Mouse (Mus musculus): Measurements from ENCODE around the gene a.

DNA sequence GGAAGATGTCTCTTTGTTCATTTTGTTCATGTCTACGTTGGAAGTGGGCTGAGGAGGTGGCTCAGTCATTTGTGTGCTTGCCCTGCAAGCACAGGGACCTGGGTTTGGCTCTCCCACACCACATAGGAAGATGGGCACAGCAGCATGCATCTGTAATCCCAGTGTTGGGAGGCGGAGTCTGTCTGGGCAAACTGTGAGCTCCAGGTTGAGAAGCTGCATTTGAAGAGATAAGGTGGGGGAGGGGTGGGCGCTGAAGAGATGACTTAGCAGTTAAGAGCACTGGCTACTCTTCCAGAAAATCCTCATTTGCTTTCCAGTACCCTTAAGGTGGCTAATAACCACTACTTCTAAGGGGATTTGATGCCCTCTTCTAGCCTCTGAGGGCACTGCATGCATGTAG, 5.0 kb upstream of the a start:
- TF ChIP-seq CTCF (IDR thresholded peaks at IDR 0.05; ENCODE audit: insufficient read depth, low read depth, low read length): no peak
- TF ChIP-seq POLR2A (IDR thresholded peaks at IDR 0.05; ENCODE audit: insufficient read depth, low read depth, low read length): no peak
